Mouse (Mus musculus) bone marrow, adult 2 months (tissue): Measurements from ENCODE around the gene Fam166a.

Source experiments
- CTCF ChIP-seq: fragments of 200-500 bp; IDR thresholded peaks from 2 replicates; pipeline ENCODE4 v1.5.1; 2011; ENCODE audit warnings: low read length, control low read depth; ENCODE audit not compliant: control insufficient read depth, insufficient read depth
- POLR2A ChIP-seq: fragments of 200-500 bp; IDR thresholded peaks from 2 replicates; pipeline ENCODE4 v1.6.1; 2011; ENCODE audit warnings: low read depth, mild to moderate bottlenecking, control low read depth, low read length, borderline replicate concordance; ENCODE audit not compliant: control insufficient read depth

DNA sequence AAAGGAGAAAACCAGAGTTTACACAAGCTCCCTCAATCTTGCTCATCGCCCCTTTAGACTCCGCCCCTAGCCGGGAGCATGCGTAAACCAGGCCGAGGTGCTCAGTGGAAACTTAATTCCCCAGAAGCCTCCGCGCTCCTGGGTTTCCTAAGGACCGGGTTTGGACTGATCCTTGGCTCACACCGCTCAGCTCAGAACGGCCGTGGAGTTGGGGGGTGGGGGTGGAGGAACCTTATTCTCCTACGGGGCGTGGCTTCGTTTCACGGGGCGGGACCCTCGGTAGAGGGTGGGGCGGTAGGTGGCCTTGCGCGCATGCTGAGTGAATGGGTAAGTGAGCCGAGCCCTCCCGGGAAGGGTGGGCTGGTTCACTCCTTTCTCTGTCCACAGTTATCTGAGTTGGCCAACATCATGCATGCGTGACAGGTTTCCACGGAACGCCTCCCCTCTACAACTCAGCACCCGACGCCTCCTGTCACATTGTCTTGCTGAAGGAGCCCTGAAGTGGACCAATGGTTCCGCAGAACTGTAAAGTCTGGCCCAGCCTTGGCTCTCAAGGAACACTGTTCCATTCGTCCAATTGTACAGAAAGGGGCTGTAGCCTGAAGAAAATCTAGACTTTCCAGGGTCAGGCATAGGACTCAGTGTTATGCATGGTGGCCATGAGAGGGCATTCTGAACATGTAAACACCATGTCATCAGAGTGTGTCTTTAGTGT lies 22.3 kb downstream of the Fam166a start:
- no peak for TF ChIP-seq CTCF
- no peak for TF ChIP-seq POLR2A
